29 mouse cellular contexts compared by ENCODE assay signal in genomic region chr10:100259235-100259900, GRCm38 (mm10).
DNase-seq lines count a peak whose midpoint lies in the region; ATAC-seq and TF ChIP-seq lines count a peak whose summit lies in the region.
"Had no signal": no experiment of that assay in that cellular context is flagged by ENCODE, and none has a peak within 500 bp of the region (broad histone marks: within the 10 kb centered on the region; RNA-seq: fewer than 3 reads in every experiment).

No protein-coding gene starts in this region.

- ATAC-seq in intestine, embryonic 16.5 days, result peak; percentile 52; the same call in 1 of the 2 replicates
- no peak for ATAC-seq in intestine, embryonic 15.5 days
- ATAC-seq in lung, postnatal 0 days, result no peak; the same call in 1 of the 2 replicates
- peak; percentile 29; the same call in 1 of the 2 replicates for ATAC-seq in stomach, embryonic 16.5 days (ENCODE audit: insufficient read depth, low FRiP score)
- ATAC-seq: forebrain, embryonic 14.5 days; hindbrain, embryonic 16.5 days had no signal

- no peaks in the 10 kb centered on the region for H3K36me3 ChIP-seq in intestine, embryonic 16.5 days (ENCODE audit: control insufficient read depth, insufficient read depth, low read length)
- no peaks in the 10 kb centered on the region for H3K36me3 ChIP-seq in intestine, embryonic 15.5 days
- H3K36me3 ChIP-seq in lung, postnatal 0 days (ENCODE audit: insufficient read depth, low read length), result no peaks in the 10 kb centered on the region
- H3K36me3 ChIP-seq in stomach, embryonic 16.5 days (ENCODE audit: control insufficient read depth, insufficient read depth, low read length), result no peaks in the 10 kb centered on the region
- H3K36me3 ChIP-seq: heart, embryonic 10.5 days; heart, embryonic 15.5 days; liver, embryonic 15.5 days; midbrain, embryonic 12.5 days; neural tube, embryonic 12.5 days had no signal

- no peaks in the 10 kb centered on the region for H3K9me3 ChIP-seq in intestine, embryonic 16.5 days (ENCODE audit: control insufficient read depth, low read length)
- no peaks in the 10 kb centered on the region for H3K9me3 ChIP-seq in intestine, embryonic 15.5 days
- H3K9me3 ChIP-seq in lung, postnatal 0 days (ENCODE audit: low read length), result no peaks in the 10 kb centered on the region
- no peaks in the 10 kb centered on the region for H3K9me3 ChIP-seq in stomach, embryonic 16.5 days (replicated peaks; ENCODE audit: control insufficient read depth, low read length)
- H3K9me3 ChIP-seq: heart, embryonic 10.5 days; heart, embryonic 15.5 days; liver, embryonic 15.5 days; midbrain, embryonic 12.5 days; neural tube, embryonic 12.5 days had no signal

- no peak overlapping the region for H3K9ac ChIP-seq in intestine, embryonic 16.5 days (ENCODE audit: low read depth, low read length)
- H3K9ac ChIP-seq in intestine, embryonic 15.5 days, result no peak overlapping the region
- no peak overlapping the region for H3K9ac ChIP-seq in lung, postnatal 0 days (replicated peaks; ENCODE audit: low read depth)
- no peak overlapping the region for H3K9ac ChIP-seq in stomach, embryonic 16.5 days (ENCODE audit: low read length)
- H3K9ac ChIP-seq: heart, embryonic 15.5 days; liver, embryonic 15.5 days; midbrain, embryonic 12.5 days; neural tube, embryonic 12.5 days had no signal

- no peak overlapping the region for H3K4me2 ChIP-seq in intestine, embryonic 16.5 days (ENCODE audit: low read depth, low read length)
- no peak overlapping the region for H3K4me2 ChIP-seq in intestine, embryonic 15.5 days (replicated peaks)
- H3K4me2 ChIP-seq in lung, postnatal 0 days (replicated peaks; ENCODE audit: low read depth, low read length), result no peak overlapping the region
- no peak overlapping the region for H3K4me2 ChIP-seq in stomach, embryonic 16.5 days (ENCODE audit: low read depth, low read length)
- H3K4me2 ChIP-seq: heart, embryonic 15.5 days; liver, embryonic 15.5 days; midbrain, embryonic 12.5 days; neural tube, embryonic 12.5 days had no signal

- no peaks in the 10 kb centered on the region for H3K4me1 ChIP-seq in intestine, embryonic 16.5 days (ENCODE audit: control insufficient read depth, insufficient read depth, low read length)
- H3K4me1 ChIP-seq in intestine, embryonic 15.5 days (replicated peaks), result no peaks in the 10 kb centered on the region
- no peaks in the 10 kb centered on the region for H3K4me1 ChIP-seq in lung, postnatal 0 days (ENCODE audit: insufficient read depth, low read depth, low read length)
- no peaks in the 10 kb centered on the region for H3K4me1 ChIP-seq in stomach, embryonic 16.5 days (ENCODE audit: control insufficient read depth, insufficient read depth, low read length)
- H3K4me1 ChIP-seq: heart, embryonic 10.5 days; heart, embryonic 15.5 days; liver, embryonic 15.5 days; megakaryocyte, embryonic 14.5 days; midbrain, embryonic 12.5 days; neural tube, embryonic 12.5 days had no signal

- 61% methylated on average over 4 of the region's 4 CpGs for WGBS in intestine, embryonic 16.5 days
- WGBS in intestine, embryonic 15.5 days, result 67% methylated on average over 4 of the region's 4 CpGs
- WGBS in lung, postnatal 0 days, result 47% methylated on average over 4 of the region's 4 CpGs
- 54% methylated on average over 4 of the region's 4 CpGs for WGBS in stomach, embryonic 16.5 days

- no peak for TF ChIP-seq EP300 in lung, postnatal 0 days (IDR thresholded peaks at IDR 0.05)

- TF ChIP-seq CTCF in lung, postnatal 0 days (IDR thresholded peaks at IDR 0.05), result no peak

- H3K4me3 ChIP-seq in intestine, embryonic 16.5 days (ENCODE audit: low read length), result no peak overlapping the region
- H3K4me3 ChIP-seq in intestine, embryonic 15.5 days (replicated peaks), result no peak overlapping the region
- no peak overlapping the region for H3K4me3 ChIP-seq in lung, postnatal 0 days (ENCODE audit: low read depth, low read length)
- no peak overlapping the region for H3K4me3 ChIP-seq in stomach, embryonic 16.5 days (replicated peaks; ENCODE audit: low read length)
- H3K4me3 ChIP-seq: heart, embryonic 10.5 days; heart, embryonic 15.5 days; liver, embryonic 15.5 days; megakaryocyte, embryonic 14.5 days; midbrain, embryonic 12.5 days; myocyte; neural tube, embryonic 12.5 days had no signal

- H3K27ac ChIP-seq in intestine, embryonic 16.5 days (ENCODE audit: low read length), result no peak overlapping the region
- H3K27ac ChIP-seq in intestine, embryonic 15.5 days, result no peak overlapping the region
- H3K27ac ChIP-seq in lung, postnatal 0 days (ENCODE audit: low read length), result no peak overlapping the region
- no peak overlapping the region for H3K27ac ChIP-seq in stomach, embryonic 16.5 days (ENCODE audit: low read length)
- H3K27ac ChIP-seq: heart, embryonic 10.5 days; heart, embryonic 15.5 days; liver, embryonic 15.5 days; midbrain, embryonic 12.5 days; neural tube, embryonic 12.5 days had no signal

- H3K27me3 ChIP-seq in intestine, embryonic 16.5 days (replicated peaks; ENCODE audit: control insufficient read depth, insufficient read depth, low read length), result no peaks in the 10 kb centered on the region
- H3K27me3 ChIP-seq in intestine, embryonic 15.5 days (replicated peaks), result no peaks in the 10 kb centered on the region
- H3K27me3 ChIP-seq in lung, postnatal 0 days (replicated peaks; ENCODE audit: insufficient read depth, low read length), result no peaks in the 10 kb centered on the region
- no peaks in the 10 kb centered on the region for H3K27me3 ChIP-seq in stomach, embryonic 16.5 days (ENCODE audit: control insufficient read depth, insufficient read depth, low read length)
- H3K27me3 ChIP-seq: heart, embryonic 15.5 days; liver, embryonic 15.5 days; megakaryocyte, embryonic 14.5 days; midbrain, embryonic 12.5 days; neural tube, embryonic 12.5 days had no signal

- DNase-seq in kidney, postnatal 4 days, result peak; percentile 1 to 5
- DNase-seq in kidney, postnatal 10 days, result no peak
- peak; percentile 10 for DNase-seq in lung, postnatal 0 days (ENCODE audit: low spot score)
- no peak for DNase-seq in lung, postnatal 4 days
- no peak for DNase-seq in gastrocnemius, adult 8-10 months (ENCODE audit: low spot score in 2 of 2)
- DNase-seq: B cell, adult 2 months; cerebellum, adult 11 months; cerebellum, adult 9-10 months; cerebellum, postnatal 36 days; gastrocnemius, postnatal 25 days; heart, adult 11 months; kidney, adult 18-20 months; layer of hippocampus, adult 9-11 months; lung, postnatal 36 days; right cerebral cortex, adult 18-20 months; spleen, adult 18-20 months; thymus, postnatal 14 days had no signal

Comparison
In these comparisons a context has a peak if more than half of its experiments do, and no peak if none do; other contexts are left out.
1. ATAC-seq: peak in intestine, embryonic 16.5 days (single experiment) and stomach, embryonic 16.5 days (single experiment); none in intestine, embryonic 15.5 days (single experiment) and lung, postnatal 0 days (single experiment).
2. DNase-seq: peak in kidney, postnatal 4 days (2 of 2) and lung, postnatal 0 days (single experiment); none in kidney, postnatal 10 days (single experiment), lung, postnatal 4 days (0 of 2) and gastrocnemius, adult 8-10 months (0 of 2).